Mouse (Mus musculus) ES-E14 (cell line): ENCODE measurements around the gene Smco2. TPM values are rescaled to one million over a fixed set of nuclear protein-coding genes. Genes with fewer than 3 reads are reported as not detected.
A peak's percentile ranks its signal among the peaks of the same experiment; 100 is the strongest.

ENCODE experiments used
- DNase-seq: peaks from one replicate; pipeline ENCODE4 v3.0.0-alpha.2; 2013; ENCODE audit warnings: low read depth, low spot score
- H3K27ac ChIP-seq: 2 replicates; pipeline ENCODE4 v1.5.1; 2012; ENCODE audit warnings: low read depth, mild to moderate bottlenecking, low read length, moderate library complexity, mixed read lengths; ENCODE audit not compliant: poor library complexity, insufficient read depth, severe bottlenecking
- H3K36me3 ChIP-seq: 2 replicates; pipeline ENCODE4 v1.6.1; 2012; ENCODE audit warnings: mild to moderate bottlenecking, low read length, moderate library complexity, mixed read lengths; ENCODE audit not compliant: control insufficient read depth, poor library complexity, insufficient read depth, severe bottlenecking
- H3K4me1 ChIP-seq, 2 experiments: fragments of 150-350 bp in 1 of 2; sonication (generic) in 1 of 2; 2 replicates each; pipeline ENCODE4 v1.6.1; 2012; ENCODE audit warnings: low read length in 2 of 2, mild to moderate bottlenecking in 1 of 2, mixed read lengths in 1 of 2; ENCODE audit not compliant: control insufficient read depth in 2 of 2, insufficient read depth in 2 of 2, poor library complexity in 1 of 2
- H3K4me3 ChIP-seq, 2 experiments: fragments of 150-350 bp in 1 of 2; sonication (generic) in 1 of 2; 2 replicates each; pipeline ENCODE4 v1.5.1; 2012; ENCODE audit warnings: low read length in 2 of 2, low read depth in 1 of 2, mild to moderate bottlenecking in 1 of 2, mixed read lengths in 1 of 2; ENCODE audit not compliant: insufficient read depth in 1 of 2, poor library complexity in 1 of 2, severe bottlenecking in 1 of 2
- H3K9ac ChIP-seq: 2 replicates; pipeline ENCODE4 v1.6.1; 2012; ENCODE audit warnings: low read depth, mild to moderate bottlenecking, low read length, mixed read lengths; ENCODE audit not compliant: poor library complexity, insufficient read depth, severe bottlenecking
- H3K9me3 ChIP-seq: fragments of 150-350 bp; sonication (generic); 2 replicates; pipeline ENCODE4 v1.6.1; 2012; ENCODE audit warnings: low read depth, mild to moderate bottlenecking, low read length; ENCODE audit not compliant: control insufficient read depth, insufficient read depth
- CHD2 ChIP-seq: IDR thresholded peaks from 2 replicates; pipeline ENCODE4 v1.6.1; 2014; ENCODE audit warnings: mild to moderate bottlenecking, low read depth, low read length, inconsistent platforms
- HCFC1 ChIP-seq: IDR thresholded peaks from 2 replicates; pipeline ENCODE4 v1.6.1; 2012; ENCODE audit warnings: low read length, inconsistent platforms, borderline replicate concordance; ENCODE audit not compliant: insufficient read depth
- MAFK ChIP-seq: IDR thresholded peaks from 2 replicates; pipeline ENCODE4 v1.6.1; 2014; ENCODE audit warnings: mild to moderate bottlenecking, low read depth, low read length, inconsistent platforms; ENCODE audit not compliant: insufficient read depth
- ZC3H11A ChIP-seq: IDR thresholded peaks from 2 replicates; pipeline ENCODE4 v1.6.1; 2012; ENCODE audit warnings: low read depth, mild to moderate bottlenecking, inconsistent platforms, low read length, borderline replicate concordance
- ZNF384 ChIP-seq: IDR thresholded peaks from 2 replicates; pipeline ENCODE4 v1.6.1; 2012; ENCODE audit warnings: low read depth, low read length, inconsistent platforms
- in situ Hi-C, 2 experiments: fragments of 600-800 bp; cut with MboI; formaldehyde crosslinking; loops; one replicate each; pipeline ENCODE4 v1.15.1; 2025; ENCODE audit warnings: low sequenced_read_pairs in 2 of 2, inconsistent platforms in 1 of 2; ENCODE audit not compliant: unreplicated experiment in 2 of 2
- total RNA-seq: library from RNA; depleted of rRNA; stranded (reverse); fragments of 300-350 nt; gene quantifications from 2 replicates; pipeline ENCODE4 v1.2.3, GENCODE M21; 2012

The Smco2 gene
- total RNA-seq, 1 experiment: not detected

DNA sequence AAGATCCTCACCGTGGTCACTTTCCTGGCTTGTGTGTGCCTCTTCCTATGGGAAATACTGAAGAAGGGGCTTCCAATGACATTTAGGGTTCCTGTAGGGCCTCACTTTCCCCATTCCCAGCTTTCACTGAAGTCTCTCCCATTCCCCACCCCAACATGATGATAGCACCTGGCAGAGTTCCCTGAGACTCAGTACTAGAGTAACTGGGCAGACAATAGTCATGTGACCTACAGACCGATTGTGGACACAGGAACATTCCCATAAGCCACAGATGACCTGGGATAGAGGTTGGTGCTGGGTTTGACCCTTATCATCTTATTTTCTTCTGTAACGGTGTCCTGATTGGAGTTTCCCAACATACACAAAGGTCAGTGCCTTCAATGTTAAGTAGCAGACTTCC lies 34.3 kb downstream of the Smco2 start:
- no peak overlapping the region for H3K4me3 ChIP-seq
- peaks cover 0 to 4% of the 10 kb centered on the region in 2 experiments; a peak in 2 of 4 replicates for H3K4me1 ChIP-seq
- no peaks in the 10 kb centered on the region for H3K9me3 ChIP-seq
- no peak overlapping the region for H3K9ac ChIP-seq
- no peak for DNase-seq
- TF ChIP-seq HCFC1 (no peak), ZNF384 (no peak), MAFK (no peak), CHD2 (no peak), ZC3H11A (no peak)
- in situ Hi-C loops: no loop called here
- H3K36me3 ChIP-seq: no peaks in the 10 kb centered on the region
- no peak overlapping the region for H3K27ac ChIP-seq

DNA sequence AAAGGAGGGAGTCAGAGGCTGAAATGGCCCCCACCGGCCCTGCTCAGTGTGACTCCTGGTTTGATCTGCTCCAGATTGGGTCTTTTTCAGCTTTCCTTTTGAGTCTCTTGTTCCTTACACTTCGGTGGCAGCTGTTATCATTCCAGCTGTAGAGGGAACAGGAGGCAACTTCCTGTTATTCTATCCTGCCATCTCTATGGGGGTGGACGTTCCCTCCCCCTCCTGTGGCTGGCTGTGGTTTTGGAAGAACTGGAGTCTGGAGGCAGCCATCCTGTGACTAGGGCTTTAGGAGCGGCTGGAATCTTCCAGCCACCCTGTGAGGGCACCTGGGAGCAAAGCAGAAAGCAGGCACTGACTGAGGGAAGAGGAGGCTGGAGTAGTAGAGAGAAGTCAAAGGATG lies 34.9 kb downstream of the Smco2 start:
- no peak for DNase-seq
- H3K4me3 ChIP-seq: no peak overlapping the region
- in situ Hi-C loops: no loop called here
- no peak for TF ChIP-seq MAFK
- no peak for TF ChIP-seq CHD2
- no peaks in the 10 kb centered on the region for H3K9me3 ChIP-seq
- peaks cover 0 to 4% of the 10 kb centered on the region in 2 experiments; a peak in 2 of 4 replicates for H3K4me1 ChIP-seq
- no peak overlapping the region for H3K9ac ChIP-seq
- no peaks in the 10 kb centered on the region for H3K36me3 ChIP-seq
- H3K27ac ChIP-seq: no peak overlapping the region

DNA sequence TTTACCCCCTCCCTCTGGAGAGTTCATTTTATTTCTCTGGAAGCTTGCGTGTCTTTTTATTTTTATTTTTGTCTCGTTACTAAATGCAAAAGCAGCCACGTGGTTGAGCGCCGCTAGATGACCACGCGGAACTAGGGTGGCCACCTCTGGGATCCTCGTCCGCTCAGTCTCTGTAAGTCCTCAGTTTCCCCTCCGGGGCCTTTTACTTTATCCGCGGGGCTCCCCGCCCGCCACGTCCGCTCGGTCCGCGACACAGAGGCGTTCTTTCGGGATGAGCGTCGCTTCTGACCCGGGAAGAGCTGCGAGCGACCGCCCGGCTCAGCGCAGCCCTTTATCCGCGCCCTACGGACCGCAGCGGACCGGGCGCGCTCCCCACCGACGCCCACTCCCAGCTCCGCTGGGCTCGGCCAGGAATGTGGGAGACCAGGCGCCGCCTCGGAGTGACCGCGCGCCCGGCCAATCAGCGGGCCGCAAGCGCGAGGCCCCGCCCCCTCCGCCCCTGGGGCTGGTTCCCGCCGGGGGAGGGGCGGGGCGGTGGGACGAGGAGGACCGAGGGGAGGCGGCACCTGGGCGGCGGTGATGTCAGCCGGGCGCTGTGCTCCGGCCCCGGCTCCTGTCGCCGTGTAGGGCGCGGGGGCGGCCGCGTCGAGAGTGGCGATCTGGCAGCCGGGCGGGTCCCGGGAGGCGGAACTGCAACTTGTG lies 38.2 kb downstream of the Smco2 start, which contains the start of gene Ppfibp1:
Ppfibp1 (plus strand) TSS at position 530 of the 702 bp plus-strand sequence.
- peak within 1 kb of the TSS; percentile 92 for H3K9ac ChIP-seq
- in situ Hi-C loops: no loop called here
- peak; percentile 84 for DNase-seq
- no peaks in the 10 kb centered on the region for H3K36me3 ChIP-seq
- no peak for TF ChIP-seq MAFK
- peak; percentile 71 for TF ChIP-seq HCFC1
- H3K27ac ChIP-seq: peak within 1 kb of the TSS; percentile 64; the same call in 1 of the 2 replicates
- peaks cover 3 to 4% of the 10 kb centered on the region in 2 experiments; a peak in 3 of 4 replicates for H3K4me1 ChIP-seq
- H3K4me3 ChIP-seq: peak within 1 kb of the TSS; percentile 88 to 99
- no peaks in the 10 kb centered on the region for H3K9me3 ChIP-seq

DNA sequence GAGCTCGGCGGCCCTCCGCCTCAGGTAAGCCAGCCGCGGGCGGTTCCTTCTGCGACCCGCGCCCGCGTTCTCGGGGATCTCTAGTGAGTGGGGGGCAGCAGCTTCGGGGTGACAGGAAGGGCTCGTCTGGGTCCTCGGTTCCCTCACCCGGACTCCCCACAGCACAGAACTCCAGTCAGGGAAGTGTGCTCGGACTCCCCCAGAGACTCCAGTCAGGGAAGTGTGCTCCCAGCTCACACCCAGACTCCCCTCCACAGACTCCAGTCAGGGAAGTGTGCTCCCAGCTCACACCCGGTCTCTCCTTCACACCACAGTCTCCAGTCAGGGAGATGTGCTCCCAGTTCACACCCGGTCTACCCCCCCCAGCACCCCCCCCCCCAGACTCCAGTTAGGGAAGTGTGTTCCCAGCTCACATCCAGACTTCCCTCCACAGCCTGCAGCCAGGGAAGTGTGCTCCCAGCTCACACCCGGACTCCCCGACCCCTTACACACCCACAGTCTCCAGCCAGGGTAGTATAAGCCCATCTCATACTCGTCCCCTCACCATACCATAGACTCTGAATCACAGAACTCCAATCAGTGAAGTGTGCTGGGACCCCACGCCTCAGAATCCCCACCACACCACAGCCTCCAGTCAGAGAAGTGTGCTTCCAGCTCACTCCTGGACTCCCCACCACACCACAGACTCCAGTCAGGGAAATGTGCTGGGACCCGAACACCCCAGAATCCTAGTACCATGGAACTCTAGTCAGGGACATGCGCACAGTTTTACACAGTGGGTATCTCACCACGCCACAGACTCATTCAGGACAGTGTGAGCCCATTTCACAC lies 39.0 kb downstream of the Smco2 start:
- Histone ChIP-seq H3K36me3 (no peaks in the 10 kb centered on the region), H3K27ac (peak overlapping the region; percentile 64; the same call in 1 of the 2 replicates), H3K4me1 (peaks cover 3 to 4% of the 10 kb centered on the region in 2 experiments; a peak in 3 of 4 replicates), H3K9me3 (no peaks in the 10 kb centered on the region), H3K9ac (peak overlapping the region; percentile 86), H3K4me3 (peak overlapping the region; percentile 88 to 99)
- no peak for DNase-seq
- in situ Hi-C loops: no loop called here
- TF ChIP-seq MAFK (no peak), CHD2 (no peak), ZC3H11A (no peak), HCFC1 (no peak), ZNF384 (no peak)
